Mouse (Mus musculus) heart, embryonic 12.5 days (tissue): ENCODE data around the gene Scd4. TPM values are rescaled to one million over a fixed set of nuclear protein-coding genes. Genes with fewer than 3 reads are reported as not detected.
"Not testable (repeated sequence)": the region's sequence is repeated elsewhere in the genome, so short reads cannot be mapped to it uniquely, and the experiment has no call there.

Experiments
- ATAC-seq: fragments of 200-750 bp; cut with Nextera tagmentation; 2 replicates; pipeline ENCODE4 v1.8.0; 2017; ENCODE audit warnings: moderate TSS enrichment, moderate library complexity; ENCODE audit not compliant: insufficient number of reproducible peaks, low FRiP score
- H3K27ac ChIP-seq: fragments of 300-500 bp; sonication (generic); 2 replicates; pipeline ENCODE4 v1.5.1; 2016; ENCODE audit warnings: mild to moderate bottlenecking, moderate library complexity; ENCODE audit not compliant: poor library complexity, severe bottlenecking
- H3K27me3 ChIP-seq: fragments of 300-500 bp; sonication (generic); replicated peaks from 2 replicates; pipeline ENCODE4 v1.6.1; 2016; ENCODE audit warnings: mild to moderate bottlenecking, moderate library complexity
- H3K36me3 ChIP-seq: fragments of 300-500 bp; sonication (generic); 2 replicates; pipeline ENCODE4 v1.6.1; 2016; ENCODE audit warnings: mild to moderate bottlenecking, moderate library complexity
- H3K4me1 ChIP-seq: fragments of 300-500 bp; sonication (generic); replicated peaks from 2 replicates; pipeline ENCODE4 v1.6.1; 2016; ENCODE audit warnings: mild to moderate bottlenecking
- H3K4me2 ChIP-seq: fragments of 300-500 bp; sonication (generic); 2 replicates; pipeline ENCODE4 v1.6.1; 2016; ENCODE audit warnings: mild to moderate bottlenecking, moderate library complexity
- H3K4me3 ChIP-seq: fragments of 300-500 bp; sonication (generic); 2 replicates; pipeline ENCODE4 v1.5.1; 2016; ENCODE audit warnings: mild to moderate bottlenecking
- H3K9ac ChIP-seq: fragments of 300-500 bp; sonication (generic); 2 replicates; pipeline ENCODE4 v1.6.1; 2016; ENCODE audit warnings: mild to moderate bottlenecking, moderate library complexity
- H3K9me3 ChIP-seq: fragments of 300-500 bp; sonication (generic); replicated peaks from 2 replicates; pipeline ENCODE4 v1.6.1; 2016; ENCODE audit warnings: mild to moderate bottlenecking, moderate library complexity
- WGBS: fragments of 180-500 bp; shearing (Covaris S2); methylation state at CpG from one replicate; pipeline ENCODE4 v1.1.7; 2016; 5-methylcytosine and 5-hydroxymethylcytosine counted together
- polyA plus RNA-seq: library from polyadenylated mRNA; unstranded; fragments of >200 nt; fragmentation: Nextera tagmentation; extraction: Ambion mirVana; gene quantifications from 2 replicates; pipeline ENCODE4 v1.2.1, GENCODE M21; 2016

Scd4 gene
- polyA plus RNA-seq, 1 experiment from 2014 or later = 0.29 TPM

DNA sequence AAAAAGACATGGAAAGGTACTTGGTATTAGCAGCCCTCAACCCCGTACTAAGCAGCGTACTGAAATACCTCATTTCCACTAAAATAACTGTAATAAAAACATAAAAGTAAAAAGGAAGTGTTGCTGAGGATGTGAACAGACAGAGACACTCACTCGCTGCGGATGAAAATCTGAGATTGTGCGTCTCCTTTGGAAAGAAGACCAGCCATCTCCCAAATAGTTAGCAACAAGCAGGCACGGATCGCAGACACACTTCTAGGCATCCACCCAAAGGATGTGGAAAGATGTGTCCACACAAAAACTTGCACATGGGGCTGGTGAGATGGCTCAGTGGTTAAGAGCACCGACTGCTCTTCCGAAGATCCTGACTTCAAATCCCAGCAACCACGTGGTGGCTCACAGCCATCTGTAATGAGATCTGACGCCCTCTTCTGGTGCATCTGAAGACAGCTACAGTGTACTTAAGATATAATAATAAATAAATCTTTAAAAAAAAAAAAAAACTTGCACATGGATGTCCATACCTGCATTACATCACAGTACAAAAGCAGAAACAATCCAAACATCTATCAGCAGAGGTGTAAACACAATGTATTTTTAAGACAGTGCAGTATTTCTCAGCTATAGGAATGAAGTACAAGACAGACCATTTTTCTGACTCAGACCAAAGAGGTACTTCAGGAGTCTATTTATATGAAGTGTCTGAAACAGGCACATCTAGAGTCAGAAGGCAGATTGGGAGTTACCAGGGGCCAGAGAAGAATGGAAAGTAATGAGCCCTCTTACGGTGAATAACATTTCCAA, 23.3 kb upstream of the Scd4 start:
- Histone ChIP-seq H3K9ac (no peak overlapping the region), H3K4me3 (no peak overlapping the region), H3K27me3 (no peaks in the 10 kb centered on the region), H3K27ac (no peak overlapping the region), H3K9me3 (no peaks in the 10 kb centered on the region), H3K36me3 (peaks cover 36% of the 10 kb centered on the region), H3K4me1 (peaks cover 18% of the 10 kb centered on the region), H3K4me2 (no peak overlapping the region)
- 82% methylated on average over 12 of the region's 12 CpGs for WGBS
- ATAC-seq = no peak

- H3K9ac ChIP-seq, H3K4me2 ChIP-seq, H3K9me3 ChIP-seq, H3K27me3 ChIP-seq, ATAC-seq, H3K4me3 ChIP-seq, H3K27ac ChIP-seq: not testable (repeated sequence)
- Histone ChIP-seq H3K36me3 (peaks cover 30% of the 10 kb centered on the region), H3K4me1 (peaks cover 18% of the 10 kb centered on the region)
- WGBS = 78% methylated on average over 1 of the region's 1 CpGs
Observed at GRCm38 (mm10) chr19:44310155-44310575, 22.7 kb upstream of the Scd4 start.

DNA sequence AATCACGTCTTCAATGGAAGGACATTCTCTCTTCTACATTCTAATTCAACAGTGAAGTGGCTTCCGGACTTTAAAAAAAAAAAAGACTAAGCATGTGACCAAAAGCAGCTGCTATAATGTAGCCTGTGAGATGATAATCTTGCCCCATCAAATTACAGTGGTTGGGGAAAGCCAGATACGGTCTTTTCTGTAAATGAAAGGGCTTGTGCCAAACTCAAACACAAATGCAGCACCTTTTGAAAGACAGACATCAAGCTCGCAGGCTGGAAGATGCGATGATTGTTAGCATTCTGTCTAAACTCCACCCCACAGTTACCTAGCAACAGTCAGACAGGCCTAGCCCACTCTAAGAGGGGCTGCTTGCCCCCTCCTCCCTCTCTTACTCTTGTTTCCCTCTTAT, 22.1 kb upstream of the Scd4 start:
- Histone ChIP-seq H3K36me3 (peaks cover 24% of the 10 kb centered on the region), H3K27me3 (no peaks in the 10 kb centered on the region), H3K9ac (no peak overlapping the region), H3K9me3 (no peaks in the 10 kb centered on the region), H3K4me3 (no peak overlapping the region), H3K4me1 (peaks cover 18% of the 10 kb centered on the region), H3K4me2 (no peak overlapping the region), H3K27ac (no peak overlapping the region)
- 56% methylated on average over 5 of the region's 5 CpGs for WGBS
- ATAC-seq = no peak

GRCm38 (mm10) chr19:44311306-44312006, 21.4 kb upstream of the Scd4 start:
- Histone ChIP-seq H3K9ac (no peak overlapping the region), H3K4me1 (peaks cover 18% of the 10 kb centered on the region), H3K27me3 (no peaks in the 10 kb centered on the region), H3K4me3 (no peak overlapping the region), H3K9me3 (no peaks in the 10 kb centered on the region), H3K36me3 (peaks cover 18% of the 10 kb centered on the region), H3K4me2 (no peak overlapping the region), H3K27ac (0 out of 2 replicates have a peak overlapping the region, but pooled peaks have one; percentile 22)
- ATAC-seq = no peak
- WGBS = 67% methylated on average over 8 of the region's 8 CpGs

DNA sequence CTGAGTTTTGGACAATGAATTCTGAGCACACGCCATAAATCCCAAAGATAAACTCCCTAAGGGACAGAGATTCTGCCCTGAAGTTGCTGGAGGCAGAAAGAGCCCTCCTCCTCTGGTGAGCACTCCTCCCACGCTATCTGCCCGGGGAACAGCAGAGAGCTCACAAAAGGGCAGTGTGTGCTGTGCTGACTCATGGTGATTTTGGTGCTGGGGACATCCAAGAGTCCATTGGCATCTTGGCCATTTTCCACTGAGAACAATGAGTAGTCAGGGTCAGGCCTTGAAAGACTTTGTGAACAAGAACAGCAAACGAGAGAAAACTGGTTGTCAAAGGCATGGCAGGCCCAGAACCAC, 20.9 kb upstream of the Scd4 start:
- ATAC-seq = no peak
- Histone ChIP-seq H3K4me2 (no peak overlapping the region), H3K27me3 (no peaks in the 10 kb centered on the region), H3K9me3 (no peaks in the 10 kb centered on the region), H3K27ac (0 out of 2 replicates have a peak overlapping the region, but pooled peaks have one; percentile 22), H3K4me1 (peaks cover 18% of the 10 kb centered on the region), H3K4me3 (no peak overlapping the region), H3K36me3 (peaks cover 13% of the 10 kb centered on the region), H3K9ac (no peak overlapping the region)
- 26% methylated on average over 4 of the region's 4 CpGs for WGBS

GRCm38 (mm10) chr19:44313066-44313465, 19.8 kb upstream of the Scd4 start:
- H3K4me1 ChIP-seq = peaks cover 18% of the 10 kb centered on the region
- H3K4me3 ChIP-seq = no peak overlapping the region
- no peak overlapping the region for H3K9ac ChIP-seq
- H3K9me3 ChIP-seq = no peaks in the 10 kb centered on the region
- H3K36me3 ChIP-seq = peaks cover 2% of the 10 kb centered on the region
- no peaks in the 10 kb centered on the region for H3K27me3 ChIP-seq
- no peak for ATAC-seq
- 77% methylated on average over 3 of the region's 3 CpGs for WGBS
- H3K4me2 ChIP-seq = no peak overlapping the region
- H3K27ac ChIP-seq = no peak overlapping the region

DNA sequence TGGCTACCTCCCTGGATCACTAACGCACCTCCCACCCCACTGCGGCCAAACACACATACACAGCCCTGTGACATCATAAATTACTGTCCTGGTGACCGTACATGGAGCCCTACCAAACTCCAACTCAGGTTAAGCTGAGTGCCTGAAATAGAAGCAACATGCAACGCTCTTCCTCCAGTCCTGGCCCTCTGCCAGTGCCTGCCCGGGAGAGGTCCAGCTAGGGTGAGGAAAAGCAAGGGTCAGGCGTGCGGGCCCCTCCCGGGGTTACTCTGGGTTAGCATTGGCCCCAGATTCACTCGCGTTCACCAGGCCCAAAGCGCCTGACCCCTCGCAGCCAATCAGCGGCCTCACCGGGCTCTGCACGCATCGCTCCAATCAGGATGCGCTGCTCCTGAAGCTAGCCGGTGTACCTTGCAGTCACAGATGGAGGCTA, 18.5 kb upstream of the Scd4 start:
- H3K27ac ChIP-seq = peak overlapping the region; percentile 96
- H3K9me3 ChIP-seq = 0 out of 2 replicates have a peak, but pooled peaks cover 4% of the 10 kb centered on the region
- peak overlapping the region; percentile 57 for H3K4me3 ChIP-seq
- 0 out of 2 replicates have a peak, but pooled peaks cover 3% of the 10 kb centered on the region for H3K36me3 ChIP-seq
- H3K4me2 ChIP-seq = peak overlapping the region; percentile 74
- H3K9ac ChIP-seq = peak overlapping the region; percentile 66
- no peaks in the 10 kb centered on the region for H3K27me3 ChIP-seq
- 1% methylated on average over 18 of the region's 18 CpGs for WGBS
- peaks cover 18% of the 10 kb centered on the region for H3K4me1 ChIP-seq
- peak; percentile 94 for ATAC-seq

- Histone ChIP-seq H3K36me3 (0 out of 2 replicates have a peak, but pooled peaks cover 3% of the 10 kb centered on the region), H3K4me2 (peak overlapping the region; percentile 74), H3K27me3 (no peaks in the 10 kb centered on the region), H3K4me3 (peak overlapping the region; percentile 57), H3K4me1 (peaks cover 18% of the 10 kb centered on the region), H3K27ac (peak overlapping the region; percentile 96), H3K9ac (peak overlapping the region; percentile 66), H3K9me3 (0 out of 2 replicates have a peak, but pooled peaks cover 8% of the 10 kb centered on the region)
- under 1% methylated on average over 11 of the region's 11 CpGs for WGBS
- peak; percentile 74 for ATAC-seq
Observed at GRCm38 (mm10) chr19:44314871-44315414, 17.9 kb upstream of the Scd4 start.

GRCm38 (mm10) chr19:44316752-44317315, 16.1 kb upstream of the Scd4 start:
- H3K27me3 ChIP-seq = no peaks in the 10 kb centered on the region
- H3K4me3 ChIP-seq = no peak overlapping the region
- 0 out of 2 replicates have a peak, but pooled peaks cover 8% of the 10 kb centered on the region for H3K9me3 ChIP-seq
- no peak overlapping the region for H3K9ac ChIP-seq
- H3K4me1 ChIP-seq = peaks cover 7% of the 10 kb centered on the region
- WGBS = 59% methylated on average over 5 of the region's 5 CpGs
- ATAC-seq = no peak
- H3K4me2 ChIP-seq = no peak overlapping the region
- H3K27ac ChIP-seq = no peak overlapping the region
- 0 out of 2 replicates have a peak, but pooled peaks cover 3% of the 10 kb centered on the region for H3K36me3 ChIP-seq

GRCm38 (mm10) chr19:44317391-44317790, 15.5 kb upstream of the Scd4 start:
- 71% methylated on average over 5 of the region's 5 CpGs for WGBS
- Histone ChIP-seq H3K9me3 (0 out of 2 replicates have a peak, but pooled peaks cover 8% of the 10 kb centered on the region), H3K27ac (no peak overlapping the region), H3K4me1 (peaks cover 3% of the 10 kb centered on the region; the same call in 1 of the 2 replicates), H3K36me3 (0 out of 2 replicates have a peak, but pooled peaks cover 3% of the 10 kb centered on the region), H3K27me3 (no peaks in the 10 kb centered on the region), H3K4me3 (no peak overlapping the region), H3K4me2 (no peak overlapping the region), H3K9ac (no peak overlapping the region)
- no peak for ATAC-seq
